Mouse (Mus musculus): ENCODE measurements around the gene Tnni3k. TPM values are rescaled to one million over a fixed set of nuclear protein-coding genes. Genes with fewer than 3 reads are reported as not detected.

Tnni3k gene
- polyA plus RNA-seq, 1 experiment, result not detected

- Histone ChIP-seq H3K4me1 (no peaks in the 10 kb centered on the region), H3K9me3 (peaks cover 16% of the 10 kb centered on the region), H3K4me3 (replicated peaks) (no peak overlapping the region), H3K27me3 (replicated peaks) (no peaks in the 10 kb centered on the region), H3K36me3 (replicated peaks; ENCODE audit: low read length) (no peaks in the 10 kb centered on the region)
- TF ChIP-seq GATA1 (IDR thresholded peaks at IDR 0.05; ENCODE audit: borderline replicate concordance, low read length) (no peak), FLI1 (IDR thresholded peaks at IDR 0.05; ENCODE audit: low read length) (no peak)
Measured at GRCm38 (mm10) chr3:154800888-154801429, 254.2 kb downstream of the Tnni3k start.

DNA sequence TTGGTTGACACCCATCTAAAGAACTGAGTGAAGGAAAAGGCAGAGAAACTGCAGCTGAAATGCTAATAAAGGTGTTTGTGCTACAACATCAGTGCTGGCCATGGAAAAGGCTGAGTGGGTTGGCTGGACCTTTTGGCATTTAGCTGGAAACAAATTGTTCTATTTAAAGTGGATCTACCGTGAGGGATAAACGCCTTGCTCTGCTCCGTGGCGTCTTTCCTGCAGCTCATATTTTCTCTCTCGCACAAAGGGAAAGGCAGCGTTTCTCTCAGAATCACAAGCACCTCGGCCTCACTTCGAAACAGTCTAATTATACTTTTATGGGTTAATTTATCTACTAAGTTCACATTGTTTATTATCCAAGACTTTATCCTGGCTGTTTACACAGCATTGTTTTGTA, 254.8 kb downstream of the Tnni3k start:
- Histone ChIP-seq H3K36me3 (replicated peaks; ENCODE audit: low read length) (no peaks in the 10 kb centered on the region), H3K9me3 (peaks cover 16% of the 10 kb centered on the region), H3K27me3 (replicated peaks) (no peaks in the 10 kb centered on the region), H3K4me1 (no peaks in the 10 kb centered on the region), H3K4me3 (replicated peaks) (no peak overlapping the region)
- TF ChIP-seq GATA1 (IDR thresholded peaks at IDR 0.05; ENCODE audit: borderline replicate concordance, low read length) (no peak), FLI1 (IDR thresholded peaks at IDR 0.05; ENCODE audit: low read length) (no peak)

DNA sequence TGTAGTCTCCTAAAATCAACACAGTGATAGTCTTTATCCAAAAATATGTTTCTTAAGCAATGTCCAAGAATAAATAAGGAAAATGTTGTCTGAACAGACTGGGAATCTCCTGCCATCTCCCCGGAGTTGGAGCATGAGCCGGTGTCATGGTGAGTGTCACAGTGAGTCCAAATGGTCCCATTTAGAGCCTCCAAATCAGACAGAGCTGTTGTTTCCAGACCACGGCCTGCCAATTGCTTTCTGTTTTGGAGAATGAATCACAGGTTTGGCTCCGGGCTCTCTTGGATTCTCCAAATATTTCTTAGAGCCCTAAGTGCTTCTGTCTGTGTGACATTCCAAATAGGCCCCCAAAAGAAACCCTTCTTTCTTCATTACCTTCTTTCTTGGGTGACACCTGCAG, 256.4 kb downstream of the Tnni3k start:
- Histone ChIP-seq H3K4me1 (no peaks in the 10 kb centered on the region), H3K9me3 (peaks cover 13% of the 10 kb centered on the region), H3K4me3 (replicated peaks) (no peak overlapping the region), H3K36me3 (replicated peaks; ENCODE audit: low read length) (no peaks in the 10 kb centered on the region), H3K27me3 (replicated peaks) (no peaks in the 10 kb centered on the region)
- TF ChIP-seq FLI1 (IDR thresholded peaks at IDR 0.05; ENCODE audit: low read length), result no peak
- TF ChIP-seq GATA1 (IDR thresholded peaks at IDR 0.05; ENCODE audit: borderline replicate concordance, low read length), result no peak

- Histone ChIP-seq H3K27me3 (replicated peaks) (no peaks in the 10 kb centered on the region), H3K36me3 (replicated peaks; ENCODE audit: low read length) (no peaks in the 10 kb centered on the region), H3K9me3 (peaks cover 24% of the 10 kb centered on the region; the same call in 1 of the 2 replicates), H3K4me1 (no peaks in the 10 kb centered on the region), H3K4me3 (replicated peaks) (no peak overlapping the region)
- TF ChIP-seq FLI1 (IDR thresholded peaks at IDR 0.05; ENCODE audit: low read length) (no peak), GATA1 (IDR thresholded peaks at IDR 0.05; ENCODE audit: borderline replicate concordance, low read length) (no peak)
Measured at GRCm38 (mm10) chr3:154793571-154793970, 261.6 kb downstream of the Tnni3k start.

DNA sequence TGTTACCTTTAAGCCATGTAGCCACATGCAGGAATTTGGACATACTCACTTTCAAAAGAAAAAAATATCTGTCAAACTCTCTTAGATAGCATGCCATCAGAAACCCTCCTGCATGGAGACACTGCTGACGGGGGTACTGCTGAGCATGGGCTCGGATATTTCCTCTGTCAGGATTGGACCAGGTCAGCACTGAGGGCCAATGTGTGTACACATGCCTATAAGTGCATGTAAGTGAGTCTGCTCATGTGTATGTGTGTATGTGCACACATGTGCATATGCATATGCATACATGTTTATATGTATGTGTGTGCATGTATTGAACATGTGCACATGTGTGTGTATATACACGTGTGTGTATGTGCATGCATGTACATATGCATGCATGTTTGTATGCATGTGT, 267.6 kb downstream of the Tnni3k start:
- no peaks in the 10 kb centered on the region for H3K27me3 ChIP-seq (replicated peaks)

GRCm38 (mm10) chr3:154786354-154786753, 268.9 kb downstream of the Tnni3k start:
- H3K9me3 ChIP-seq, result peaks cover 35% of the 10 kb centered on the region
- TF ChIP-seq FLI1 (IDR thresholded peaks at IDR 0.05; ENCODE audit: low read length) (no peak), GATA1 (IDR thresholded peaks at IDR 0.05; ENCODE audit: borderline replicate concordance, low read length) (no peak)
- no peaks in the 10 kb centered on the region for H3K27me3 ChIP-seq (replicated peaks)
- H3K4me3 ChIP-seq (replicated peaks), result no peak overlapping the region
- no peaks in the 10 kb centered on the region for H3K36me3 ChIP-seq (replicated peaks; ENCODE audit: low read length)
- no peaks in the 10 kb centered on the region for H3K4me1 ChIP-seq

More for the DNA sequence above, 267.6 kb downstream of the Tnni3k start:
- Histone ChIP-seq H3K9me3 (peaks cover 38% of the 10 kb centered on the region), H3K4me1 (no peaks in the 10 kb centered on the region), H3K4me3 (replicated peaks) (peak overlapping the region; percentile 75), H3K36me3 (replicated peaks; ENCODE audit: low read length) (no peaks in the 10 kb centered on the region)
- TF ChIP-seq FLI1 (IDR thresholded peaks at IDR 0.05; ENCODE audit: low read length) (no peak), GATA1 (IDR thresholded peaks at IDR 0.05; ENCODE audit: borderline replicate concordance, low read length) (no peak)

DNA sequence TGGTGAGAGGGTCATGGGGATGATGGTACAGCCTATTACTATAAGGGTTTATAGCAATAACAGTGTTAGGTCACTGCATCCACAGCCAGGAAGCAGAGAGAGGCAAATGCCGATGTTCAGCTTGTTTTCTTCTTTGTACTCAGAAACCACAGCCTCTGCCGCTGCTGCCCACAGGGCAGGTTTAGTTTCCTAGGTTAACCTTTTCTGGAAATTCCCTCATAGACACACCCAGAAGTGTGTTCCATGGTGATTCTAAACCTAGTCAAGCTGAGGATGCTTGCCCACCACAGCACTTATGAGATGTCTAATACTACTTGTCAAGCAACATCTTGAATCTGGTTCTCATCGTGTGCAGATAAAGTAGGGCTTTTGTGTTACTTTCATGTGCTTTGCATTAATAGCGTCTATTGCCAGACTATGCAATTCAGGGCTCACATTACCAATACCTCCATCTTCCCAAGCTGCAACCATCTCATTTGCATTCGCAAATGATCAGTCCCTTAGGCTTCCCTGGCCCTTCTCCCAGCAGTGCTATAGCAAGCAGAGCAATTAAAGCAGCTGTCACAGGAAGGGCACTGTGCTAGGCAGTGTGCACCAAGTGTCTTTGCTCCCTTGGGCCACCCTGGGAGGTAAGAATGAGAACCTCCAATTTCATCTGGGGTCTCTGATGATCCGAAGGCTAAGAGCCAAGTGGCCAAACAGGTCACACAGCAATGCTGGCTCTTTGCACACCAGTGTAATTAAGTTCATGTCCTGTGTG, 276.2 kb downstream of the Tnni3k start:
- Histone ChIP-seq H3K36me3 (replicated peaks; ENCODE audit: low read length) (no peaks in the 10 kb centered on the region), H3K4me3 (replicated peaks) (no peak overlapping the region), H3K27me3 (replicated peaks) (no peaks in the 10 kb centered on the region), H3K9me3 (peaks cover 32% of the 10 kb centered on the region; the same call in 1 of the 2 replicates), H3K4me1 (no peaks in the 10 kb centered on the region)
- TF ChIP-seq FLI1 (IDR thresholded peaks at IDR 0.05; ENCODE audit: low read length) (no peak), GATA1 (IDR thresholded peaks at IDR 0.05; ENCODE audit: borderline replicate concordance, low read length) (no peak)

- Histone ChIP-seq H3K27me3 (replicated peaks) (no peaks in the 10 kb centered on the region), H3K36me3 (replicated peaks; ENCODE audit: low read length) (no peaks in the 10 kb centered on the region), H3K9me3 (peaks cover 10% of the 10 kb centered on the region; the same call in 1 of the 2 replicates), H3K4me1 (no peaks in the 10 kb centered on the region), H3K4me3 (replicated peaks) (no peak overlapping the region)
- no peak for TF ChIP-seq GATA1 (IDR thresholded peaks at IDR 0.05; ENCODE audit: borderline replicate concordance, low read length)
- no peak for TF ChIP-seq FLI1 (IDR thresholded peaks at IDR 0.05; ENCODE audit: low read length)
Measured at GRCm38 (mm10) chr3:154771651-154772050, 283.6 kb downstream of the Tnni3k start.

DNA sequence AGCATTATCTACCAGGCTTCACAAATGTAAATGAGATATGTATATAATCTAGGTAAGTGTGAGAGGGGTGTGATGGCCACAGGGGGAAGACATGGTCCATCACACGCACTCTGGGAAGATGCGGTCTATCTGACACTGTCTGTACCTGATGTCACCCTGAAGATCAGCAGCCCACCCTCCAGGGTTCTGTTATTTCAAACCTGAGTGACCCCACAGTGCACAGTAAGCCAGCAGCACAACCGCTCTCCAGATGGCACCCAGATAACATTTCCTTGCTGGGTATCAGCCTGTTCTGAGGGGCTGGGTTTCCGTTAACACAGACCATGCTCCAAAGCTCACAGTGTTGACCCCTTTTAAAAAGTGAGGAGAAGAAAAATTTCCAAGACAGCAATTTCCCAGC, 288.9 kb downstream of the Tnni3k start:
- H3K36me3 ChIP-seq (replicated peaks; ENCODE audit: low read length), result no peaks in the 10 kb centered on the region
- TF ChIP-seq GATA1 (IDR thresholded peaks at IDR 0.05; ENCODE audit: borderline replicate concordance, low read length) (no peak), FLI1 (IDR thresholded peaks at IDR 0.05; ENCODE audit: low read length) (no peak)
- no peak overlapping the region for H3K4me3 ChIP-seq (replicated peaks)
- no peaks in the 10 kb centered on the region for H3K27me3 ChIP-seq (replicated peaks)
- H3K4me1 ChIP-seq, result no peaks in the 10 kb centered on the region
- peaks cover 35% of the 10 kb centered on the region for H3K9me3 ChIP-seq

DNA sequence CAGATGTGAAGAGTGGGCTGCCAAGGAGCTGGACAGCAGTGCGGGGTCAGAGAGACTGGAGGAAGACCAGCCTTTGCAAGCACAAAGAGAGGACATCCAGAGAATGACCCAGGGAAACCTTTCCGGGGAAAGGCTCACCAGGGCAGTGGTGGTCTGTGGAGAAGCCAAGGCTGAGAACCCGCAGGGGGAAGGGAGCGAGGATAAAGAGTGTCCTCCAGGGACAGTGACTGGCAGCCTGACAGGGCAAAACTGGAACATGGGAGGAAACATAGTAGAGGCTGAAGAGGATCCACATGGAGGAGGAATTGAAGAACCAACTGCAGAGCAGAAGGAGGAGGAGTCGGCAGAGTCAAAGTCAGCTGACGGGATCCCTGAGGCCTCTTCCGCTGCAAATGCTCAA, 291.1 kb downstream of the Tnni3k start:
- H3K4me3 ChIP-seq (replicated peaks), result no peak overlapping the region
- no peaks in the 10 kb centered on the region for H3K4me1 ChIP-seq
- TF ChIP-seq FLI1 (IDR thresholded peaks at IDR 0.05; ENCODE audit: low read length) (no peak), GATA1 (IDR thresholded peaks at IDR 0.05; ENCODE audit: borderline replicate concordance, low read length) (no peak)
- no peaks in the 10 kb centered on the region for H3K27me3 ChIP-seq (replicated peaks)
- H3K9me3 ChIP-seq, result peaks cover 41% of the 10 kb centered on the region
- no peaks in the 10 kb centered on the region for H3K36me3 ChIP-seq (replicated peaks; ENCODE audit: low read length)
